Mouse (Mus musculus): ENCODE measurements around the gene Grin1. TPM values are rescaled to one million over a fixed set of nuclear protein-coding genes. Genes with fewer than 3 reads are reported as not detected.

The Grin1 gene
- polyA plus RNA-seq, 1 experiment, result 282 TPM

- H3K4me1 ChIP-seq (ENCODE audit: control insufficient read depth, insufficient read depth, low read length), result peaks cover 8% of the 10 kb centered on the region
- no peaks in the 10 kb centered on the region for H3K27me3 ChIP-seq (ENCODE audit: control insufficient read depth, insufficient read depth, low read length)
- 31% methylated on average over 18 of the region's 18 CpGs for WGBS
- H3K4me3 ChIP-seq (replicated peaks; ENCODE audit: insufficient read depth, low read depth, low read length), result peak overlapping the region; percentile 80
- no peak overlapping the region for H3K27ac ChIP-seq (ENCODE audit: insufficient read depth, low read length)
- peak in 1 of 2 experiments; percentile 42 for DNase-seq
- no peak for TF ChIP-seq POLR2A (IDR thresholded peaks at IDR 0.05; ENCODE audit: borderline replicate concordance, insufficient read depth, low read length)
- TF ChIP-seq CTCF (IDR thresholded peaks at IDR 0.05; ENCODE audit: borderline replicate concordance, insufficient read depth, low read depth, low read length), result no peak
Observed at GRCm38 (mm10) chr2:25355419-25356066, 36.6 kb upstream of the Grin1 start.

GRCm38 (mm10) chr2:25354211-25354610 is 35.2 kb upstream of the Grin1 start:
- H3K4me1 ChIP-seq (ENCODE audit: control insufficient read depth, insufficient read depth, low read length), result peaks cover 8% of the 10 kb centered on the region
- TF ChIP-seq CTCF (IDR thresholded peaks at IDR 0.05; ENCODE audit: borderline replicate concordance, insufficient read depth, low read depth, low read length) (no peak), POLR2A (IDR thresholded peaks at IDR 0.05; ENCODE audit: borderline replicate concordance, insufficient read depth, low read length) (no peak)
- H3K4me3 ChIP-seq (replicated peaks; ENCODE audit: insufficient read depth, low read depth, low read length), result no peak overlapping the region
- 79% methylated on average over 6 of the region's 6 CpGs for WGBS
- no peak for DNase-seq
- H3K27ac ChIP-seq (ENCODE audit: insufficient read depth, low read length), result no peak overlapping the region
- no peaks in the 10 kb centered on the region for H3K27me3 ChIP-seq (ENCODE audit: control insufficient read depth, insufficient read depth, low read length)

GRCm38 (mm10) chr2:25350701-25351100 is 31.7 kb upstream of the Grin1 start:
- no peak for DNase-seq
- no peak overlapping the region for H3K4me3 ChIP-seq (replicated peaks; ENCODE audit: insufficient read depth, low read depth, low read length)
- WGBS, result 98% methylated on average over 3 of the region's 3 CpGs

GRCm38 (mm10) chr2:25349499-25349898 is 30.5 kb upstream of the Grin1 start:
- no peak overlapping the region for H3K27ac ChIP-seq (ENCODE audit: insufficient read depth, low read length)
- 92% methylated on average over 4 of the region's 4 CpGs for WGBS
- H3K4me1 ChIP-seq (ENCODE audit: control insufficient read depth, insufficient read depth, low read length), result no peaks in the 10 kb centered on the region
- H3K4me3 ChIP-seq (replicated peaks; ENCODE audit: insufficient read depth, low read depth, low read length), result no peak overlapping the region
- no peak for DNase-seq
- TF ChIP-seq POLR2A (IDR thresholded peaks at IDR 0.05; ENCODE audit: borderline replicate concordance, insufficient read depth, low read length) (no peak), CTCF (IDR thresholded peaks at IDR 0.05; ENCODE audit: borderline replicate concordance, insufficient read depth, low read depth, low read length) (no peak)
- H3K27me3 ChIP-seq (ENCODE audit: control insufficient read depth, insufficient read depth, low read length), result no peaks in the 10 kb centered on the region

More at GRCm38 (mm10) chr2:25350701-25351100, 31.7 kb upstream of the Grin1 start:
- TF ChIP-seq POLR2A (IDR thresholded peaks at IDR 0.05; ENCODE audit: borderline replicate concordance, insufficient read depth, low read length) (no peak), CTCF (IDR thresholded peaks at IDR 0.05; ENCODE audit: borderline replicate concordance, insufficient read depth, low read depth, low read length) (no peak)
- H3K4me1 ChIP-seq (ENCODE audit: control insufficient read depth, insufficient read depth, low read length), result peaks cover 8% of the 10 kb centered on the region
- no peaks in the 10 kb centered on the region for H3K27me3 ChIP-seq (ENCODE audit: control insufficient read depth, insufficient read depth, low read length)
- no peak overlapping the region for H3K27ac ChIP-seq (ENCODE audit: insufficient read depth, low read length)

- no peaks in the 10 kb centered on the region for H3K27me3 ChIP-seq (ENCODE audit: control insufficient read depth, insufficient read depth, low read length)
- no peak for DNase-seq
- no peaks in the 10 kb centered on the region for H3K4me1 ChIP-seq (ENCODE audit: control insufficient read depth, insufficient read depth, low read length)
- no peak overlapping the region for H3K4me3 ChIP-seq (replicated peaks; ENCODE audit: insufficient read depth, low read depth, low read length)
- 58% methylated on average over 7 of the region's 7 CpGs for WGBS
- no peak overlapping the region for H3K27ac ChIP-seq (ENCODE audit: insufficient read depth, low read length)
- TF ChIP-seq CTCF (IDR thresholded peaks at IDR 0.05; ENCODE audit: borderline replicate concordance, insufficient read depth, low read depth, low read length), result no peak
- TF ChIP-seq POLR2A (IDR thresholded peaks at IDR 0.05; ENCODE audit: borderline replicate concordance, insufficient read depth, low read length), result no peak
Observed at GRCm38 (mm10) chr2:25348162-25348561, 29.2 kb upstream of the Grin1 start.

- whole genome bisulfite sequencing, result 92% methylated on average over 6 of the region's 6 CpGs
- DNase-seq, result no peak
Observed at GRCm38 (mm10) chr2:25338303-25338702, 19.3 kb upstream of the Grin1 start.

GRCm38 (mm10) chr2:25333569-25333968 is 14.6 kb upstream of the Grin1 start:
- Histone ChIP-seq H3K4me3 (replicated peaks; ENCODE audit: insufficient read depth, low read depth, low read length) (no peak overlapping the region), H3K4me1 (ENCODE audit: control insufficient read depth, insufficient read depth, low read length) (peaks cover 4% of the 10 kb centered on the region; the same call in 1 of the 2 replicates), H3K27me3 (ENCODE audit: control insufficient read depth, insufficient read depth, low read length) (no peaks in the 10 kb centered on the region), H3K27ac (ENCODE audit: insufficient read depth, low read length) (no peak overlapping the region)
- 78% methylated on average over 2 of the region's 2 CpGs for WGBS
- DNase-seq, result no peak
- TF ChIP-seq POLR2A (IDR thresholded peaks at IDR 0.05; ENCODE audit: borderline replicate concordance, insufficient read depth, low read length) (no peak), CTCF (IDR thresholded peaks at IDR 0.05; ENCODE audit: borderline replicate concordance, insufficient read depth, low read depth, low read length) (no peak)

More at GRCm38 (mm10) chr2:25338303-25338702, 19.3 kb upstream of the Grin1 start:
- no peak overlapping the region for H3K4me3 ChIP-seq (replicated peaks; ENCODE audit: insufficient read depth, low read depth, low read length)
- no peak overlapping the region for H3K27ac ChIP-seq (ENCODE audit: insufficient read depth, low read length)
- no peak for TF ChIP-seq POLR2A (IDR thresholded peaks at IDR 0.05; ENCODE audit: borderline replicate concordance, insufficient read depth, low read length)
- TF ChIP-seq CTCF (IDR thresholded peaks at IDR 0.05; ENCODE audit: borderline replicate concordance, insufficient read depth, low read depth, low read length), result no peak
- peaks cover 3% of the 10 kb centered on the region; the same call in 1 of the 2 replicates for H3K4me1 ChIP-seq (ENCODE audit: control insufficient read depth, insufficient read depth, low read length)
- no peaks in the 10 kb centered on the region for H3K27me3 ChIP-seq (ENCODE audit: control insufficient read depth, insufficient read depth, low read length)
